In genomic region chr6:22001284-22001916, GRCm38 (mm10) we compare ENCODE assay signal across 15 mouse cellular contexts. TPM values are rescaled to one million over a fixed set of nuclear protein-coding genes. Genes with fewer than 3 reads are reported as not detected.
A peak's percentile ranks its signal among the peaks of the same experiment; 100 is the strongest.
DNase-seq lines count a peak whose midpoint lies in the region.
"Had no signal": no experiment of that assay in that cellular context is flagged by ENCODE, and none has a peak within 500 bp of the region (broad histone marks: within the 10 kb centered on the region; RNA-seq: fewer than 3 reads in every experiment).

No protein-coding gene starts in this region.

- no peak overlapping the region for H3K4me3 ChIP-seq in heart, embryonic 10.5 days
- no peak overlapping the region for H3K4me3 ChIP-seq in embryonic facial prominence, embryonic 10.5 days
- H3K4me3 ChIP-seq: forebrain, embryonic 13.5 days; lung, embryonic 15.5 days; midbrain, embryonic 13.5 days; neural tube, embryonic 12.5 days had no signal

- WGBS in heart, embryonic 10.5 days: 74% methylated on average over 5 of the region's 5 CpGs
- WGBS in embryonic facial prominence, embryonic 10.5 days: 78% methylated on average over 5 of the region's 5 CpGs

- no peaks in the 10 kb centered on the region for H3K27me3 ChIP-seq in heart, embryonic 10.5 days (ENCODE audit: insufficient read depth, poor library complexity, severe bottlenecking)
- H3K27me3 ChIP-seq in embryonic facial prominence, embryonic 10.5 days (replicated peaks; ENCODE audit: low read depth, poor library complexity, severe bottlenecking): no peaks in the 10 kb centered on the region
- H3K27me3 ChIP-seq: lung, embryonic 15.5 days; neural tube, embryonic 12.5 days had no signal

- no peaks in the 10 kb centered on the region for H3K9me3 ChIP-seq in heart, embryonic 10.5 days
- no peaks in the 10 kb centered on the region for H3K9me3 ChIP-seq in embryonic facial prominence, embryonic 10.5 days
- H3K9me3 ChIP-seq: forebrain, embryonic 13.5 days; G1E; lung, embryonic 15.5 days; midbrain, embryonic 13.5 days; neural tube, embryonic 12.5 days had no signal

- H3K4me1 ChIP-seq in heart, embryonic 10.5 days: peaks cover 23% of the 10 kb centered on the region
- peaks cover 70% of the 10 kb centered on the region for H3K4me1 ChIP-seq in embryonic facial prominence, embryonic 10.5 days
- H3K4me1 ChIP-seq: forebrain, embryonic 13.5 days; neural tube, embryonic 12.5 days had no signal

- intact Hi-C loops in heart, postnatal 25 days (cut with DNase I): loop anchor here (2.0 kb wide), 2 partner anchors 15 to 43 kb away; no protein-coding TSS in a partner anchor

- H3K36me3 ChIP-seq in heart, embryonic 10.5 days: no peaks in the 10 kb centered on the region
- H3K36me3 ChIP-seq in embryonic facial prominence, embryonic 10.5 days (replicated peaks): peaks cover 7% of the 10 kb centered on the region
- H3K36me3 ChIP-seq: G1E; lung, embryonic 15.5 days; midbrain, embryonic 13.5 days; neural tube, embryonic 12.5 days had no signal

- peak; percentile 99 for DNase-seq in heart, adult 11 months
- no peak for DNase-seq in heart, embryonic 10.5 days (ENCODE audit: low spot score)
- no peak for DNase-seq in embryonic facial prominence, embryonic 10.5 days (ENCODE audit: low spot score)
- peak; percentile 66 for DNase-seq in heart, postnatal 25 days (ENCODE audit: low spot score)
- DNase-seq in kidney, postnatal 14 days: peak; percentile 69
- DNase-seq in urinary bladder, postnatal 36 days (ENCODE audit: low spot score in 2 of 2): no peak
- no peak for DNase-seq in ovary, adult 18-20 months (ENCODE audit: low spot score)
- DNase-seq in embryo, embryonic 10 days (ENCODE audit: low spot score): no peak
- DNase-seq: cerebellum, adult 18-20 months; right cerebral cortex, postnatal 4 days had no signal

- no peak overlapping the region for H3K27ac ChIP-seq in heart, embryonic 10.5 days
- peak overlapping the region; percentile 40; the same call in 1 of the 2 replicates for H3K27ac ChIP-seq in embryonic facial prominence, embryonic 10.5 days (replicated peaks)
- H3K27ac ChIP-seq: forebrain, embryonic 13.5 days; midbrain, embryonic 13.5 days; neural tube, embryonic 12.5 days had no signal

RNA-seq across cellular contexts. Expression of gene Cped1, which starts 15.7 kb away (rescaled TPM):
- 5.4 and 8.4 TPM in 2 replicates for polyA plus RNA-seq in heart, embryonic 10.5 days (2016; fragmentation: Nextera tagmentation; extraction: Ambion mirVana)
- 34.4 and 39.3 TPM in 2 replicates for polyA plus RNA-seq in embryonic facial prominence, embryonic 10.5 days (2016; fragmentation: Nextera tagmentation; extraction: Ambion mirVana)
- 10 to 100 TPM; 18.0 to 22.8 TPM for total RNA-seq in heart, postnatal 25 days (2021)
- polyA plus RNA-seq: G1E had no signal

RNA-seq across cellular contexts. Expression of gene Ing3, which starts 52.0 kb away (rescaled TPM):
- 30.1 and 38.7 TPM in 2 replicates for polyA plus RNA-seq in heart, embryonic 10.5 days (2016; fragmentation: Nextera tagmentation; extraction: Ambion mirVana)
- polyA plus RNA-seq in embryonic facial prominence, embryonic 10.5 days (2016; fragmentation: Nextera tagmentation; extraction: Ambion mirVana): 56.0 and 56.7 TPM in 2 replicates
- 10 to 100 TPM; 13.2 to 17.3 TPM for total RNA-seq in heart, postnatal 25 days (2021)

Comparison
In these comparisons a context has a peak if more than half of its experiments do, and no peak if none do; other contexts are left out.
1. DNase-seq: peak in heart, adult 11 months (single experiment), heart, postnatal 25 days (single experiment) and kidney, postnatal 14 days (single experiment); none in heart, embryonic 10.5 days (single experiment), embryonic facial prominence, embryonic 10.5 days (single experiment), urinary bladder, postnatal 36 days (0 of 2), ovary, adult 18-20 months (single experiment) and embryo, embryonic 10 days (single experiment).